Mouse (Mus musculus): ENCODE data around the gene Vps51.

DNA sequence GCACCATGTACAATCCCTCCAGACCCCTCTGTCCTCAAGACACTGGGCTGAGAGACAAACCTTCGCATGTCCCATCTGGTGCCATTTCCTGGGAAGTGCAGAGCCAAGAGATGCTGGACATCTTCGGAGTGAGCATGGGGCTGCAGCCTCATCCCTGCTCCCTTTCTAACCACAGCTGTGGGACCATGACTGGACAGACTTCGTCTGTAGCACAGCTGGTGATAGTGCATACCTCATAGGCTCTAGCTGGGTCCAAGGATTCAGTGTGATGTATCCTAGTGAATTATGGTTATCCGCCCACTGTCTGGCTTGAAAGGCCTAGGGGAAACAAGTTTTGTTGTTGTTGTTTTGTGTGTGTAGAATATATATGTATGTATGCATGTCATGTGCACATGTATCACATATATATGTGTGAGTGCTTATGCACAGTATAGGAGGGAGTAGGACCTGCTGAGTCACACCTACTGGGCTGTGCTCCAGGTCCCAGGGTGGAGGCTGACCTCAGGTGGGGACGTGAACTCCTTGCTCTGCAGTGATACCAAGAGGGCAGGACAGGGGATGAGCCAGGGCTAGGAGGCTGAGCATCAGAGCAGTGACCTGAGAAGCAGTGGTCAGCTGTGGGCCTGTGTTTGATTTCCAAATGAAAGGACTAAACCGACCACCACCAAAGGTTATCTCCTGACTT, 25.3 kb upstream of the Vps51 start:
- TF ChIP-seq POLR2A (IDR thresholded peaks at IDR 0.05; ENCODE audit: extremely low read depth, insufficient read depth, low read length): no peak
- TF ChIP-seq CTCF (IDR thresholded peaks at IDR 0.05; ENCODE audit: low read depth, low read length): no peak

Measured in liver, adult 2 months (tissue).